Mouse (Mus musculus) liver, adult 2 months (tissue): ENCODE results near the gene Maml3. TPM values are rescaled to one million over a fixed set of nuclear protein-coding genes. Genes with fewer than 3 reads are reported as not detected.

Experiments
- DNase-seq: peaks from one replicate; pipeline ENCODE4 v3.0.0-alpha.2; 2011; ENCODE audit warnings: low read depth, low spot score; ENCODE audit errors: extremely low read depth
- H3K27ac ChIP-seq: fragments of 200-500 bp; replicated peaks from 2 replicates; pipeline ENCODE4 v1.5.1; 2012; ENCODE audit warnings: low read depth, mild to moderate bottlenecking, control low read depth, inconsistent platforms, low read length; ENCODE audit not compliant: insufficient read depth
- H3K27me3 ChIP-seq: fragments of 200-500 bp; 2 replicates; pipeline ENCODE4 v1.6.1; 2012; ENCODE audit warnings: mild to moderate bottlenecking, moderate library complexity, low read length, inconsistent platforms; ENCODE audit not compliant: control insufficient read depth, insufficient read depth
- H3K36me3 ChIP-seq: fragments of 200-500 bp; 2 replicates; pipeline ENCODE4 v1.6.1; 2012; ENCODE audit warnings: low read length, inconsistent platforms; ENCODE audit not compliant: control insufficient read depth, insufficient read depth
- H3K4me1 ChIP-seq: fragments of 200-500 bp; 2 replicates; pipeline ENCODE4 v1.6.1; 2011; ENCODE audit warnings: low read length; ENCODE audit not compliant: control insufficient read depth, insufficient read depth
- H3K4me3 ChIP-seq: fragments of 200-500 bp; 2 replicates; pipeline ENCODE4 v1.5.1; 2011; ENCODE audit warnings: low read depth, mild to moderate bottlenecking, control low read depth, low read length, moderate library complexity; ENCODE audit not compliant: insufficient read depth
- H3K79me2 ChIP-seq: fragments of 200-500 bp; 2 replicates; pipeline ENCODE4 v1.6.1; 2012; ENCODE audit warnings: inconsistent platforms, mild to moderate bottlenecking, low read length, moderate library complexity; ENCODE audit not compliant: control insufficient read depth, insufficient read depth
- H3K9ac ChIP-seq: fragments of 200-500 bp; 2 replicates; pipeline ENCODE4 v1.6.1; 2012; ENCODE audit warnings: low read depth, mild to moderate bottlenecking, control low read depth, inconsistent platforms, low read length
- CTCF ChIP-seq: fragments of 200-500 bp; IDR thresholded peaks from 2 replicates; pipeline ENCODE4 v1.5.1; 2011; ENCODE audit warnings: low read depth, low read length, control low read depth
- POLR2A ChIP-seq: fragments of 200-500 bp; IDR thresholded peaks from 2 replicates; pipeline ENCODE4 v1.6.1; 2011; ENCODE audit warnings: low read length, control low read depth; ENCODE audit not compliant: insufficient read depth; ENCODE audit errors: extremely low read depth
- WGBS: fragments of 180-500 bp; shearing (Covaris S2); methylation state at CpG from one replicate; pipeline ENCODE4 v1.1.7; 2018; 5-methylcytosine and 5-hydroxymethylcytosine counted together
- polyA plus RNA-seq: library from polyadenylated mRNA; depleted of rRNA; stranded (reverse); fragments of >200 nt; gene quantifications from 2 replicates; pipeline ENCODE4 v1.2.3, GENCODE M21; 2012
- total RNA-seq: library from RNA; depleted of rRNA; stranded (reverse); fragments of >200 nt; gene quantifications from 2 replicates; pipeline ENCODE4 v1.2.3, GENCODE M21; 2014

Gene Maml3
- total and polyA plus RNA-seq, 2 experiments = 0.64 to 0.92 TPM

- no peaks in the 10 kb centered on the region for H3K36me3 ChIP-seq
These were observed 210.4 kb downstream of the Maml3 start for GRCm38 (mm10) chr3:51894514-51894913.

DNA sequence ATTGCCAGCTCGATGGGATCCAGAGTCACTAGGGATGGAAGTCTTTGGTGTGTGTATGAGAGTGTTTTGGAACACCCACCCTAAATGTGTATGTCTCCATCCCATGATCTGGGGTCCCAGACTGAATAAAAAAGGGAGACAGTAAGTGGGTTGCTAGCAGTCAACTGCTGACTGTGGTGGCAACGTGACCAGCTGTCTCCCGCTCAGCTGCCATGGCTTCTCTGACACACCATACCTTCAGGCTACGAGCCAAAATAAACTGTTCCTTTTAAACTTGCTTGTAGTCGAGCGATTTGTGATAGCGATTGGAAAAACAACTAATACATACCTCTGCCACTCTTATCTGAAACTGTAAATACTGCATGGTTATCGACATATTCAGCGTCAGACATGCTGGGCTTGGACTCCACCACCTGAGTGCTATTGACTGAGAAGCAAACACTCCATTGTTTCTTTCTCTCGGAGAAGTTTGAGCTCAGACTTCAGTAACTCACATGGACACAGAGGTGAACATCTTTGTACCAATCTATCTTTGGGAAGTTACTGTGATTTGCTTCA, 213.2 kb downstream of the Maml3 start:
- no peak for DNase-seq
- no peaks in the 10 kb centered on the region for H3K79me2 ChIP-seq
- no peaks in the 10 kb centered on the region for H3K36me3 ChIP-seq
- no peak overlapping the region for H3K4me3 ChIP-seq
- 40% methylated on average over 10 of the region's 10 CpGs for WGBS
- H3K27ac ChIP-seq = no peak overlapping the region
- no peak overlapping the region for H3K9ac ChIP-seq
- H3K4me1 ChIP-seq = peaks cover 3% of the 10 kb centered on the region
- no peaks in the 10 kb centered on the region for H3K27me3 ChIP-seq
- TF ChIP-seq CTCF (no peak), POLR2A (no peak)

More at GRCm38 (mm10) chr3:51894514-51894913, 210.4 kb downstream of the Maml3 start:
- Histone ChIP-seq H3K9ac (no peak overlapping the region), H3K4me1 (no peaks in the 10 kb centered on the region), H3K4me3 (no peak overlapping the region), H3K27me3 (no peaks in the 10 kb centered on the region), H3K79me2 (no peaks in the 10 kb centered on the region), H3K27ac (no peak overlapping the region)
- WGBS = 86% methylated on average over 8 of the region's 8 CpGs
- no peak for DNase-seq
- peak; percentile 62 for TF ChIP-seq CTCF
- no peak for TF ChIP-seq POLR2A

DNA sequence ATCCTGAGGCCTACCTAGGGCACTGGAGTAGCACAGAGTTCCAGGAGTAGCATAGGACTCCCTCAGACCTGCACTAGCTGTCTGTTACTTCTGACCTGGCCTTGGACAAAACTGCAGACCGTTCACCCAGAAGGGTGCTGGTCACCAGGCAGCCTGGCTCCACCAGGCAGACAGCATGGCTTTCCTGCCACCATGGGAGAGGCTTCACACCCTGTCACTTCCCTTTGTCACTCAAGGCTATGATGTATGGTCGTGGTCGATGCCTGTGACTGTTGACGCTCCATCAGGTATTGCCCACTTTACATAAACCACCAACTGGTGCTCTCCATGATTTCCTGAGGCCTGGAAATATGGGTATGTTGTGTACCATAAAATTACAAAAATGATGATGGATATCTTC, 214.7 kb downstream of the Maml3 start:
- H3K9ac ChIP-seq = no peak overlapping the region
- peaks cover 3% of the 10 kb centered on the region for H3K4me1 ChIP-seq
- H3K36me3 ChIP-seq = no peaks in the 10 kb centered on the region
- H3K4me3 ChIP-seq = no peak overlapping the region
- H3K27me3 ChIP-seq = no peaks in the 10 kb centered on the region
- no peak for DNase-seq
- 82% methylated on average over 4 of the region's 4 CpGs for WGBS
- H3K27ac ChIP-seq = no peak overlapping the region
- H3K79me2 ChIP-seq = no peaks in the 10 kb centered on the region
- no peak for TF ChIP-seq POLR2A
- no peak for TF ChIP-seq CTCF

GRCm38 (mm10) chr3:51889776-51890175, 215.1 kb downstream of the Maml3 start:
- peak; percentile 47 for DNase-seq
- no peaks in the 10 kb centered on the region for H3K27me3 ChIP-seq
- peaks cover 3% of the 10 kb centered on the region for H3K4me1 ChIP-seq
- no peaks in the 10 kb centered on the region for H3K36me3 ChIP-seq
- H3K27ac ChIP-seq = no peak overlapping the region
- no peaks in the 10 kb centered on the region for H3K79me2 ChIP-seq
- H3K4me3 ChIP-seq = no peak overlapping the region
- TF ChIP-seq POLR2A (no peak), CTCF (no peak)
- no peak overlapping the region for H3K9ac ChIP-seq
- WGBS = 39% methylated on average over 5 of the region's 5 CpGs

- Histone ChIP-seq H3K79me2 (no peaks in the 10 kb centered on the region), H3K9ac (no peak overlapping the region; the same call in 1 of the 2 replicates), H3K36me3 (no peaks in the 10 kb centered on the region), H3K27me3 (no peaks in the 10 kb centered on the region), H3K4me3 (peak overlapping the region; percentile 24; the same call in 1 of the 2 replicates), H3K4me1 (peaks cover 3% of the 10 kb centered on the region), H3K27ac (no peak overlapping the region)
- DNase-seq = peak; percentile 72
- 26% methylated on average over 20 of the region's 20 CpGs for WGBS
- TF ChIP-seq CTCF (0 out of 2 replicates have a peak, but pooled peaks have one; percentile 4), POLR2A (no peak)
These were observed 216.0 kb downstream of the Maml3 start for GRCm38 (mm10) chr3:51888662-51889433.

- TF ChIP-seq POLR2A (no peak), CTCF (no peak)
- no peaks in the 10 kb centered on the region for H3K79me2 ChIP-seq
- no peaks in the 10 kb centered on the region for H3K27me3 ChIP-seq
- whole genome bisulfite sequencing = 15% methylated on average over 8 of the region's 8 CpGs
- DNase-seq = peak; percentile 30
- H3K4me1 ChIP-seq = peaks cover 3% of the 10 kb centered on the region
- H3K27ac ChIP-seq = no peak overlapping the region
- no peaks in the 10 kb centered on the region for H3K36me3 ChIP-seq
- no peak overlapping the region for H3K9ac ChIP-seq
- H3K4me3 ChIP-seq = no peak overlapping the region
These were observed 216.6 kb downstream of the Maml3 start for GRCm38 (mm10) chr3:51888295-51888661.
